Mouse (Mus musculus) heart, postnatal 10 days (tissue): ENCODE data around the gene Klrb1f. TPM values are rescaled to one million over a fixed set of nuclear protein-coding genes. Genes with fewer than 3 reads are reported as not detected.

Source experiments
- total RNA-seq, 2 experiments: library from RNA; stranded (reverse); gene quantifications; 2 replicates each; pipeline ENCODE4 v1.2.3; 2021

Gene Klrb1f
- total RNA-seq, 2 experiments from 2014 or later: not detected

Other genes starting within 250 kb of the Klrb1f start
- gene Gm44511, start 219.6 kb upstream of the Klrb1f start, total RNA-seq: not detected
- not detected for gene Klrb1b, start 219.6 kb upstream of the Klrb1f start, total RNA-seq
- under 1 TPM in 1 of 2 experiments, not detected in 1; 0.10 TPM for gene Clec2i, start 158.3 kb upstream of the Klrb1f start, total RNA-seq
- under 1 TPM; 0.42 to 0.65 TPM for gene BC035044, start 154.8 kb upstream of the Klrb1f start, total RNA-seq
- 1 to 10 TPM; 2.5 to 3.5 TPM for gene Clec2g, start 111.5 kb upstream of the Klrb1f start, total RNA-seq
- not detected for gene Clec2e, start 55.0 kb downstream of the Klrb1f start, total RNA-seq
- gene Clec2d, start 134.7 kb downstream of the Klrb1f start, total RNA-seq: 10 to 100 TPM; 28.8 to 38.7 TPM
- under 1 TPM in 1 of 2 experiments, not detected in 1; 0.67 TPM for gene Cd69, start 229.5 kb downstream of the Klrb1f start, total RNA-seq